Mouse (Mus musculus): ENCODE results near the gene Hcst. TPM values are rescaled to one million over a fixed set of nuclear protein-coding genes. Genes with fewer than 3 reads are reported as not detected.

Gene Hcst
- polyA plus RNA-seq, 1 experiment from 2014 or later: 2.4 TPM

DNA sequence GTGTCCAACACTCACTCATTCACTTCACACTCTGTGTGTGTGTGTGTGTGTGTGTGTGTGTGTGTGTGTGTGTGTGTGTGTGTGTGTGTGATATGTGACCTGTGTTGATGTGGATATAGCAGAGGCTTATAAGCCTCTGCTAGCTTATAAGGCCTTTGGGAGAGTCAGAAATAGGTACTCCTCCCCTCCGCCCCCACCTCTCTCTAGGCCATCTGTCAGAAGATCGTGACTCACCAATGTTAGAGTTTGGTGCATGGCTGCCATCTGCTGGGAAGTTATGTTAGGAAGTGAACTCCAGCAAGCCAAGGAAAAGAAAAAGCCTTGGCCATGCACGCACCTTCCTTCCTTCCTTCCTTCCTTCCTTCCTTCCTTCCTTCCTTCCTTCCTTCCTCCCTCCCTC lies 12.1 kb upstream of the Hcst start:
- H3K36me3 ChIP-seq: peaks cover 7% of the 10 kb centered on the region; the same call in 1 of the 2 replicates
- H3K9me3 ChIP-seq (replicated peaks): no peaks in the 10 kb centered on the region
- no peak overlapping the region for H3K27ac ChIP-seq (replicated peaks)
- 4% methylated on average over 3 of the region's 3 CpGs for WGBS
- ATAC-seq (ENCODE audit: insufficient number of reproducible peaks, low FRiP score, low TSS enrichment, low read depth): no peak
- no peak overlapping the region for H3K4me2 ChIP-seq (replicated peaks)
- no peak overlapping the region for H3K9ac ChIP-seq
- H3K4me3 ChIP-seq (replicated peaks): no peak overlapping the region
- no peaks in the 10 kb centered on the region for H3K27me3 ChIP-seq
- no peaks in the 10 kb centered on the region for H3K4me1 ChIP-seq

DNA sequence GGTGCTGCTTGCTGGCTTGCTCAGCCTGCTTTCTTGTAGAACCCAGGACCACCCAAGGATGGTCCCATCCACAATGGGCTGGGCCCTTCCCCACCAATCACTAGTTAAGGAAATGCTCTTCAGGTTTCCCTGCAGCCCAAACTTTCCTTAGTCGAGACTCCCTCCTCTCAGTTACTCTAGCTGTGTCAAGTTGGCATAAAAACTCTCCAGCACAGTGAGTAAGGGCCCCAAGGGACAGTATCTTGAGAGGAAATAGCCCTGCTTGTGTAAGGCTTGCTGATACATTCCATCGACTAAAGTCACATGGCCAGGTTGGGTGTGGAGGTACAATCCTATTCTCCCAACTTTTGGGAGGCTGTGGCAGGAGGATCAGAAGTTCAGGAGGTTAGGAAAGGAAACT lies 10.5 kb upstream of the Hcst start:
- Histone ChIP-seq H3K4me3 (replicated peaks) (no peak overlapping the region), H3K36me3 (peaks cover 12% of the 10 kb centered on the region), H3K4me2 (replicated peaks) (no peak overlapping the region), H3K9ac (no peak overlapping the region), H3K27me3 (no peaks in the 10 kb centered on the region), H3K27ac (replicated peaks) (no peak overlapping the region), H3K9me3 (replicated peaks) (no peaks in the 10 kb centered on the region), H3K4me1 (no peaks in the 10 kb centered on the region)
- ATAC-seq (ENCODE audit: insufficient number of reproducible peaks, low FRiP score, low TSS enrichment, low read depth): no peak
- whole genome bisulfite sequencing: 41% methylated on average over 2 of the region's 2 CpGs

DNA sequence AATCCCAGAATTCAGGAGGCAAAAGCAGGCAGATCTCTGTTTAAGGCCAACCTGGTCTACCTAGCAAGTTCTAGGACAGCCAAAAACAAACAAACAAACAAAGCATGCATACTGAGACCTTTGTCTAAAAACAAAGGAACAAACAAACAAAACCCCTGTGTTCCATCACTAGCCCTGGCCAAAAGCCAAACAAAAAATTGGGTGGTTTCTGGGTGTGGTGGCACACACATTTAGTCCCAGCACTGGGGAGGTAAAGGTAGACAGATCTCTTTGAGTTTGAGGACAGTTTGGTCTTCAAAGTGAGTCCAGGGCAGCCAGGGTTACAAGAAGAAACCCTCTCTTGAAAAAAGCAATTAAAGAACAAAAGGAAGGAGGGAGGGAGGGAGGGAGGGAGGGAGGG lies 9.7 kb upstream of the Hcst start:
- no peak overlapping the region for H3K9ac ChIP-seq
- ATAC-seq (ENCODE audit: insufficient number of reproducible peaks, low FRiP score, low TSS enrichment, low read depth): no peak
- no peak overlapping the region for H3K4me2 ChIP-seq (replicated peaks)
- H3K27me3 ChIP-seq: no peaks in the 10 kb centered on the region
- no peaks in the 10 kb centered on the region for H3K4me1 ChIP-seq
- no peak overlapping the region for H3K27ac ChIP-seq (replicated peaks)
- H3K36me3 ChIP-seq: peaks cover 15% of the 10 kb centered on the region
- no peak overlapping the region for H3K4me3 ChIP-seq (replicated peaks)
- no peaks in the 10 kb centered on the region for H3K9me3 ChIP-seq (replicated peaks)

DNA sequence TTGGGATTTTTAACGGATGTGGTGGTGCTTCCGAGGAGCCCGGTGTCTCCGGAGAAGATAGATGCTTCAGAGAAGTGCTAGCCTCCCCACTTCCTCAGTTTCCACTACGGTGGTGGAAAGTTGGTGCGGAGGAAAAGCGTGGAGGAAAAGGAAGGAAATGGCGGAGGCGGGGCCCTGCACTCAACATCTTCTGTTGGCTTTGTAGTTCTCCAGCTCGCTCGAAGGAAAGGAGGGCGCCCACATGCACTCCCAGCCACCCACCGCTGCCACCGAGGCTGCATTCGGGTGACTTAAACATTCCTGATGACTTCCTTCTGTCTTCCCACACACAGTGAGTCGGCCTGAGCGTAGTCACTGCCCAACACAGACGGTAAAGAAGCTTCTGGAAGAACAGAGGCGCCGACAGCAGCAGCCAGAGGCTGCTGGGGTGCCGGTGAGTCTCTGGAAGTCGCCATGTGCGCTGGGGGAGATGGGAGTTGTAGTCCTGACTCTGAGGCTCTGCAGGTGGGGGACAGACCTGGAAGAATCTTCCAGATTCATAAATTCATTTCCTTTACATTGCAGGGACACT lies 3.5 kb upstream of the Hcst start:
- no peak for ATAC-seq (ENCODE audit: insufficient number of reproducible peaks, low FRiP score, low TSS enrichment, low read depth)
- Histone ChIP-seq H3K9ac (peak overlapping the region; percentile 44), H3K27ac (replicated peaks) (peak overlapping the region; percentile 56; the same call in 1 of the 2 replicates), H3K4me1 (peaks cover 18% of the 10 kb centered on the region), H3K4me2 (replicated peaks) (peak overlapping the region; percentile 95), H3K4me3 (replicated peaks) (peak overlapping the region; percentile 63), H3K27me3 (no peaks in the 10 kb centered on the region), H3K36me3 (peaks cover 15% of the 10 kb centered on the region), H3K9me3 (replicated peaks) (0 out of 2 replicates have a peak, but pooled peaks cover 5% of the 10 kb centered on the region)
- WGBS: 33% methylated on average over 23 of the region's 23 CpGs

DNA sequence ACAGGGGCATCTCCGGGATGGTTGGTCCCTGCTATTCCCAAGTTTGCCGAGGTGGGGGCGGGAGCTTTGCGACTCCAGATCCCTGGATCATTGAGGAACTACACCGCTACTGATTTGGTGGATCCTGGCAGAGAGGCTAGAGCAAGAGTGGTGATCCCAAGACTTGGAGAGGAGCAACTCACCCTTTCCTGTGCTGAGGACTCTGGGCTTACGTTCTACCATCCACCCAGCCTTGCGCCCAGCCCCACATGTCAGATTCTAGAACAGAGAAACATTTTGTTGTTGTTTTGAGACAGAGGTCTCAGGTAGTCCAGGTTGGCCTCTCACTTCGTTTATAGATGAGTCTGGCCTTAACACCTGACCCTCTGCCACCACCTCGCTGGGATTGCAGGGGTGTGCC lies 2.9 kb upstream of the Hcst start:
- 9% methylated on average over 9 of the region's 9 CpGs for WGBS
- ATAC-seq (ENCODE audit: insufficient number of reproducible peaks, low FRiP score, low TSS enrichment, low read depth): no peak

DNA sequence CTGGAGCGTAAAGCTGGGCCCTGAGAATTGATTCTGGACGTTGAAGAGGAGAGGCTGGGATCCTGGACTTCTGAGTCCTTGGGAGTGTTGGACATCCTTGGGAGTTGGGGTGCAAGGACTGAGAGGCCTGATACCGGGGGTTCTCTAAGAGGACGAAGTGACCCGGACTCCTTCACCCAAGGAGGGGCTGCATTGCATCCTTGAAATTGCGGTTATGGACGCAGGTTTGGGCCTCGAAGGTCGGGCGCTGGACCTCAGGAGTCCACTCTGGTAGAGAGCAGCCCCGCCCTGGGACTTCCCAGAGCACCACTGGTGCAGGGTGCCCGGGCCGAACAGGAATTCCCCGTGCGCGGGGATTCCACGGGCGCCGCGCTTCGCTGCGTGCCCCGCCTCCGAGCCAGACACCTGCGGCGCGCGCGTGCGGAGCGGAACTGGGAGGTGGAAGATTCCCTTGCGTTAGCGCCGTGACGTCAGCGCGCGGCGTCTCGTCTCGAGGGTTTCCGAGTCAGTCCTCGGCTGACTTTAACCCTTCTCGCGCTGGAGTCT lies 2.3 kb upstream of the Hcst start:
- WGBS: under 1% methylated on average over 45 of the region's 45 CpGs
- peak; percentile 81 for ATAC-seq (ENCODE audit: insufficient number of reproducible peaks, low FRiP score, low TSS enrichment, low read depth)
- Histone ChIP-seq H3K4me3 (replicated peaks) (peak overlapping the region; percentile 63), H3K27me3 (no peaks in the 10 kb centered on the region), H3K4me1 (peaks cover 18% of the 10 kb centered on the region), H3K9ac (peak overlapping the region; percentile 44), H3K9me3 (replicated peaks) (0 out of 2 replicates have a peak, but pooled peaks cover 5% of the 10 kb centered on the region), H3K27ac (replicated peaks) (peak overlapping the region; percentile 55), H3K36me3 (peaks cover 15% of the 10 kb centered on the region), H3K4me2 (replicated peaks) (peak overlapping the region; percentile 95)

More for the DNA sequence above, 2.9 kb upstream of the Hcst start:
- Histone ChIP-seq H3K4me1 (peaks cover 18% of the 10 kb centered on the region), H3K9ac (peak overlapping the region; percentile 44), H3K4me3 (replicated peaks) (peak overlapping the region; percentile 63), H3K4me2 (replicated peaks) (peak overlapping the region; percentile 95), H3K27me3 (no peaks in the 10 kb centered on the region), H3K9me3 (replicated peaks) (0 out of 2 replicates have a peak, but pooled peaks cover 5% of the 10 kb centered on the region), H3K36me3 (peaks cover 15% of the 10 kb centered on the region), H3K27ac (replicated peaks) (peak overlapping the region; percentile 56; the same call in 1 of the 2 replicates)

DNA sequence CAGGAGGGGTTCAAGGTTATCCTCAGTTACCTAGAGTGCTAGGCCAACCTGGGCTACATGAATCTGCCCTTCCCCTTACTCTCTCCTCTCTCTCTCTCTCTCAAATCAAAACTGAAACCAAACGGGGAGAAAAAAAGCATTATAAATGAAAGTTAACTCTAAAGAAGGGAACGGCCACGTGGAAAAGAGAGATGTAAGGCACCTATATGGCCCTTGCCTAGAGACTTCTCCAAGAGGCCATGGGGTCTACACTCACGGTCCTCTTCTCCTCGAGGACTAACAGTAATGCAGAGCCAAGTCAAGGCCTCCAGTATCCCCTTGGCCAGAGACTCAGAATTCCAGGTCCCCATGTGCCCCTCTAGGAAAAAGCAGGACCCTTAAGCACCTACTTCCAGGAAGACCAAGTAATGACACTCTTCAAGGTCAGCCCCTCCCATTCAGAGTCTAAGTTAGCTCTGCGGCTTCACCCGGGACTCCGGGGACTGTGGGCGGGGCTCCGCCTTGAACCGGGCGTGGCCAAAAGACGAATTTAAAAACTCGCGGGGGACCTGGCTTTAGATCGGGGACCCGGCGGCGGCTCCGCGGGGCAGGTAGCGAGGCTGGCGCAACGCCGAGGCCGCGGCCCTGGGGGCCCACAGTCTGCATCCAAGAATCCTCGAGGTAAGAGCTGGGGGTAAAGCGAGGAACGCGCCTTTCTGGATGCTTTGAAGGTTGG lies 1.7 kb upstream of the Hcst start, which contains the start of gene Nfkbid:
Gene Nfkbid (plus strand): TSS at position 558 of the 715 bp plus-strand sequence.
- 9% methylated on average over 31 of the region's 31 CpGs for WGBS

DNA sequence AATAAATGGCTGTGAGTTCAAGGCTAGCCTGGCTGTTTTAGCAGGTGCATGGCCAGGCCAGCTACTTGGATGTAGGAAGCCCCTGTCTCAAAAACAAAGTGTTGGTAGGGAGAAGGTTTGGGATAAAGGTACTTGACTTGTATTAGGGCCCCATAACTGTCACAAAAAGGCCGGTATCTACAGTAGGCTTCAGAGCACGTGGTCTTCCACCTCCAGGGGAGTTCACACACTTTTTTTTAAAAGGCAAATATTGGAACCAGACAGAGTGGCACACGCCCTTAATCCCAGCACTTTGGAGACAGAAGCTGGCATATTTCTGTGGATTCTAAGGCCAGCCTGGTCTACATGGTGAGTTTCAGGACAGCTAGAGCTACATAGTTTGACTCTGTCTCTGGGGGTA lies 1.0 kb upstream of the Hcst start:
- Histone ChIP-seq H3K9me3 (replicated peaks) (0 out of 2 replicates have a peak, but pooled peaks cover 5% of the 10 kb centered on the region), H3K4me1 (peaks cover 18% of the 10 kb centered on the region), H3K4me3 (replicated peaks) (no peak overlapping the region), H3K27ac (replicated peaks) (no peak overlapping the region), H3K4me2 (replicated peaks) (no peak overlapping the region), H3K36me3 (peaks cover 8% of the 10 kb centered on the region), H3K27me3 (no peaks in the 10 kb centered on the region), H3K9ac (no peak overlapping the region)
- no peak for ATAC-seq (ENCODE audit: insufficient number of reproducible peaks, low FRiP score, low TSS enrichment, low read depth)
- 73% methylated on average over 3 of the region's 3 CpGs for WGBS

More for the DNA sequence above, 1.7 kb upstream of the Hcst start, which contains the start of gene Nfkbid:
- H3K36me3 ChIP-seq: peaks cover 10% of the 10 kb centered on the region
- H3K9me3 ChIP-seq (replicated peaks): 0 out of 2 replicates have a peak, but pooled peaks cover 5% of the 10 kb centered on the region
- H3K27ac ChIP-seq (replicated peaks): peak within 1 kb of the TSS; percentile 56
- H3K9ac ChIP-seq: peak within 1 kb of the TSS; percentile 44
- H3K4me1 ChIP-seq: peaks cover 18% of the 10 kb centered on the region
- H3K4me3 ChIP-seq (replicated peaks): peak within 1 kb of the TSS; percentile 63
- ATAC-seq (ENCODE audit: insufficient number of reproducible peaks, low FRiP score, low TSS enrichment, low read depth): no peak; the same call in 1 of the 2 replicates
- peak within 1 kb of the TSS; percentile 95 for H3K4me2 ChIP-seq (replicated peaks)
- H3K27me3 ChIP-seq: no peaks in the 10 kb centered on the region

DNA sequence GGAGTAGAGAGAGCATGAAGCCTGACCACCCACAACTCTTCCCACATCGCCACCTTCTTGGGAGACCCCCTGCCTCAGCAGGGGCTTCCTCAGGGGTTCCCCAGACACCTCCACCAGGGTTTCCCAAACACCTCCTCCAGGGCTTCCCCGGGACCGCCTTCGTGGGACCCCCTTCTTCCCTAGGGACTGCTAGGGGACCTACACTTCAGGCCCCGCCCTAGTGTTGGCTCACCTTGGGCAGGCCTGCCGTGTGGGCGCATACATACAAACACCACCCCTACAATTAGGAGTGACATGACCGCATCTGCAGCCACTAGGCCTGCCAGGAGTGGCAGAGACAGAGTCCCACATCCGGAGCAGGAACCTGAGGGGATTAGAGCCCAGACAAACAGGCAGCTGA lies 1.8 kb downstream of the Hcst start:
- Histone ChIP-seq H3K9ac (no peak overlapping the region), H3K9me3 (replicated peaks) (0 out of 2 replicates have a peak, but pooled peaks cover 5% of the 10 kb centered on the region), H3K27ac (replicated peaks) (no peak overlapping the region), H3K4me1 (peaks cover 11% of the 10 kb centered on the region), H3K4me2 (replicated peaks) (no peak overlapping the region), H3K27me3 (no peaks in the 10 kb centered on the region), H3K4me3 (replicated peaks) (no peak overlapping the region), H3K36me3 (no peaks in the 10 kb centered on the region)
- no peak for ATAC-seq (ENCODE audit: insufficient number of reproducible peaks, low FRiP score, low TSS enrichment, low read depth)
- 74% methylated on average over 9 of the region's 9 CpGs for WGBS

DNA sequence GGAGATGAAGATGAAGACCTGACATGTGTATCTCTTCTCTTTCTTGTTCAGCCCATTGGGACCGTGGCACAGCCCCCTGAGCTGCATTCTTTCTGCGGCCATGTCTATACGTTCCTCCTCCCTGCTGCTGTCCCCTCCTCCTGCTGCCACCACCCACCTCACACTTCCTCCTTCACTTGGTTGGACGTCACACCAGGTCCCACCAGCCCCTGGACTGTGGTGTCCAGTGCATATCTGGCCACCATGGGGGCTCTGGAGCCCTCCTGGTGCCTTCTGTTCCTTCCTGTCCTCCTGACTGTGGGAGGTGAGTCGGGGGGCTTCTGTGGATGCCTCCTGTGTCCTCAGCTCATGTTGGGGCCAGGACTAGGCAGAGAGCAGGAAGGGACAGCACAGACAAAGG lies 6.1 kb downstream of the Hcst start, which contains the start of gene Tyrobp:
Gene Tyrobp (plus strand): TSS at position 165 of the 400 bp plus-strand sequence.
- no peaks in the 10 kb centered on the region for H3K9me3 ChIP-seq (replicated peaks)
- H3K9ac ChIP-seq: no peak within 1 kb of the TSS
- no peaks in the 10 kb centered on the region for H3K4me1 ChIP-seq
- H3K4me2 ChIP-seq (replicated peaks): no peak within 1 kb of the TSS
- 63% methylated on average over 5 of the region's 5 CpGs for WGBS
- no peak for ATAC-seq (ENCODE audit: insufficient number of reproducible peaks, low FRiP score, low TSS enrichment, low read depth)
- H3K4me3 ChIP-seq (replicated peaks): no peak within 1 kb of the TSS
- no peak within 1 kb of the TSS for H3K27ac ChIP-seq (replicated peaks)
- no peaks in the 10 kb centered on the region for H3K36me3 ChIP-seq
- no peaks in the 10 kb centered on the region for H3K27me3 ChIP-seq

DNA sequence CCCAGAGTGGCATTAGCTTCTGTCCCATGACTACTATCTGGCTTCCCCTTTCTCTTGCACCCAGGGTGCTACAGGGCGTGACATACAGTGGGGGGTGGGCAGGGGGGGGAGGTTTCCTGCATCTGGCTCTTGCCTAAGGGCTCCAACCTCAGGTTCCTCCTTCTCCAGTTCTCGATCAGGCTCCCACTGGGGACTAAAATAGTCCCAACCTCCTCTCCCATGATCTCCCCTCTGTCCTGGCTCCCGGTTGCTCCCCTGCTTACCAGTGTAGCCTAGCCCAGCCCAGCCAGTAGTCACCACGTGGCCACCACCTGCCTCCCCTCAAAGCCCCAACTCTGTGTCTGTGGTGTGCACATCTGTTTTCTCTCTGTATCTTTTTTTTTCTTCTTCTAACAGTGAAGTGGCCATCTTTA lies 6.9 kb downstream of the Hcst start:
- WGBS: 23% methylated on average over 4 of the region's 4 CpGs
- Histone ChIP-seq H3K9ac (no peak overlapping the region), H3K27ac (replicated peaks) (no peak overlapping the region), H3K9me3 (replicated peaks) (no peaks in the 10 kb centered on the region), H3K36me3 (no peaks in the 10 kb centered on the region), H3K4me3 (replicated peaks) (no peak overlapping the region), H3K27me3 (no peaks in the 10 kb centered on the region), H3K4me2 (replicated peaks) (no peak overlapping the region), H3K4me1 (no peaks in the 10 kb centered on the region)
- ATAC-seq (ENCODE audit: insufficient number of reproducible peaks, low FRiP score, low TSS enrichment, low read depth): no peak
